ENCODE assay signal across 12 mouse cellular contexts in the genomic region with DNA sequence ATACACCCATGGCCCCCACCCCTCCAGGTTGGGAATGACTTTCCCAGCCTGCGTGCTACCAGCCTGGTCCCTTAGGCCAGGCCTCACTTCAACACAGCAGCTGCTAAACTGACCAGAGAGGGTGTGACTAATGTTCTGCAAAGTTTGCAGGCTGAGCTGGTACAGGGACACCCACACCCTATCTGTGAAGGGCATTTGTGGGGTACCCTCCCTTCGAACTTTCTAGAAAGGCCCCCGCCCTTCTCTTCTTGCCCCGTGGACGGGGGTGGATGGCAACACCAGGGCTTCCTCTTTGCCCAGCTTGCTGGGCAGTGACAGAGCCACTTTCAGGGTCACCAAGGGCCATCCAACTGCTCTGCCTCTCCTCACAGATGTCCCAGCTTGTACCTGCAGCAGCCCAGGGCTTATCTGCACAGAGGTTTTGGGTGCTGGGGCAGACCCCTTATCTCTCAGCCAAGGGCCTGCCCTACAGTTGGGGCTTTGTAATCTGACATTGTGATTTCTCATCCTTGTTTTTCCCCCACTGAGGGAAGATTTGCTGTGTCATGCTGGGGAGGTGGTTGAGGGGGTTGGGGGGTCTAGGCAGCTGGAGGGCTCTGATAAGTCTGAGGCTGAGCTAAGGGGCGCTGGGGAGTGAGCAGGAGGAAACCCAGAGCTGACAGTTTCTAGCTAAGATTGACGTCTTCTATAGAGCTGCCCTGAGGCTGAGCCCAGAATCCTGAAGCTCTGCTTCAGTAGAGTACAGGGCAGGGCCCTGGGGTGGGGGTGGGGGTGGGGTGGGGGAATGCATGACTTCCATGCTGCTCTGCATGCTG. TPM values are rescaled to one million over a fixed set of nuclear protein-coding genes. Genes with fewer than 3 reads are reported as not detected.
A peak's percentile ranks its signal among the peaks of the same experiment; 100 is the strongest.
DNase-seq lines count a peak whose midpoint lies in the region; ATAC-seq lines count a peak whose summit lies in the region.
"Had no signal": no experiment of that assay in that cellular context is flagged by ENCODE, and none has a peak within 500 bp of the region (broad histone marks: within the 10 kb centered on the region; RNA-seq: fewer than 3 reads in every experiment).

No protein-coding gene starts in this region.

- peak overlapping the region; percentile 63 for H3K27ac ChIP-seq in heart, embryonic 13.5 days (replicated peaks)
- no peak overlapping the region for H3K27ac ChIP-seq in intestine, embryonic 16.5 days (ENCODE audit: low read length)
- no peak overlapping the region for H3K27ac ChIP-seq in stomach, embryonic 16.5 days (ENCODE audit: low read length)
- H3K27ac ChIP-seq: forebrain, embryonic 15.5 days had no signal

- ATAC-seq in heart, embryonic 13.5 days (ENCODE audit: extremely low read depth, insufficient number of reproducible peaks, low FRiP score, low TSS enrichment): peak; percentile 73
- peak; percentile 64 for ATAC-seq in intestine, embryonic 16.5 days
- peak; percentile 30; the same call in 1 of the 2 replicates for ATAC-seq in stomach, embryonic 16.5 days (ENCODE audit: insufficient read depth, low FRiP score)
- ATAC-seq in cerebellum, adult (ENCODE audit: insufficient number of reproducible peaks, low FRiP score, low TSS enrichment): no peak
- ATAC-seq: forebrain, embryonic 15.5 days had no signal

- 59% methylated on average over 7 of the region's 7 CpGs for WGBS in heart, embryonic 13.5 days
- 73% methylated on average over 7 of the region's 7 CpGs for WGBS in intestine, embryonic 16.5 days
- 77% methylated on average over 7 of the region's 7 CpGs for WGBS in stomach, embryonic 16.5 days

- peak overlapping the region; percentile 12 for H3K4me2 ChIP-seq in heart, embryonic 13.5 days
- no peak overlapping the region for H3K4me2 ChIP-seq in intestine, embryonic 16.5 days (ENCODE audit: low read depth, low read length)
- H3K4me2 ChIP-seq in stomach, embryonic 16.5 days (ENCODE audit: low read depth, low read length): no peak overlapping the region
- H3K4me2 ChIP-seq: forebrain, embryonic 15.5 days had no signal

- no peaks in the 10 kb centered on the region for H3K36me3 ChIP-seq in heart, embryonic 13.5 days
- H3K36me3 ChIP-seq in intestine, embryonic 16.5 days (ENCODE audit: control insufficient read depth, insufficient read depth, low read length): no peaks in the 10 kb centered on the region
- no peaks in the 10 kb centered on the region for H3K36me3 ChIP-seq in stomach, embryonic 16.5 days (ENCODE audit: control insufficient read depth, insufficient read depth, low read length)
- H3K36me3 ChIP-seq: forebrain, embryonic 15.5 days had no signal

- DNase-seq in heart, postnatal 14 days: no peak
- peak; percentile 52 for DNase-seq in spleen, adult 12 weeks (ENCODE audit: low spot score)
- no peak for DNase-seq in spleen, adult 18-20 months
- DNase-seq in adrenal gland, adult 18-20 months (ENCODE audit: low spot score in 2 of 2): no peak
- DNase-seq: cerebellum, adult 8-10 months; heart, postnatal 4 days had no signal

- H3K4me1 ChIP-seq in heart, embryonic 13.5 days: peaks cover 46% of the 10 kb centered on the region
- H3K4me1 ChIP-seq in intestine, embryonic 16.5 days (ENCODE audit: control insufficient read depth, insufficient read depth, low read length): no peaks in the 10 kb centered on the region
- peaks cover 9% of the 10 kb centered on the region for H3K4me1 ChIP-seq in stomach, embryonic 16.5 days (ENCODE audit: control insufficient read depth, insufficient read depth, low read length)
- H3K4me1 ChIP-seq: forebrain, embryonic 15.5 days had no signal

- peaks cover 4% of the 10 kb centered on the region; the same call in 1 of the 2 replicates for H3K27me3 ChIP-seq in heart, embryonic 13.5 days (replicated peaks)
- H3K27me3 ChIP-seq in intestine, embryonic 16.5 days (replicated peaks; ENCODE audit: control insufficient read depth, insufficient read depth, low read length): no peaks in the 10 kb centered on the region
- H3K27me3 ChIP-seq in stomach, embryonic 16.5 days (ENCODE audit: control insufficient read depth, insufficient read depth, low read length): no peaks in the 10 kb centered on the region
- H3K27me3 ChIP-seq: forebrain, embryonic 15.5 days had no signal

- intact Hi-C loops in heart, postnatal 14 days (cut with DNase I): no loop called here

- H3K9ac ChIP-seq in heart, embryonic 13.5 days: peak overlapping the region; percentile 42
- no peak overlapping the region for H3K9ac ChIP-seq in intestine, embryonic 16.5 days (ENCODE audit: low read depth, low read length)
- no peak overlapping the region for H3K9ac ChIP-seq in stomach, embryonic 16.5 days (ENCODE audit: low read length)
- H3K9ac ChIP-seq: forebrain, embryonic 15.5 days had no signal

- peaks cover 3% of the 10 kb centered on the region; the same call in 1 of the 2 replicates for H3K9me3 ChIP-seq in heart, embryonic 13.5 days
- no peaks in the 10 kb centered on the region for H3K9me3 ChIP-seq in intestine, embryonic 16.5 days (ENCODE audit: control insufficient read depth, low read length)
- no peaks in the 10 kb centered on the region for H3K9me3 ChIP-seq in stomach, embryonic 16.5 days (replicated peaks; ENCODE audit: control insufficient read depth, low read length)
- H3K9me3 ChIP-seq: forebrain, embryonic 15.5 days had no signal

- H3K4me3 ChIP-seq in heart, embryonic 13.5 days: no peak overlapping the region
- no peak overlapping the region for H3K4me3 ChIP-seq in intestine, embryonic 16.5 days (ENCODE audit: low read length)
- no peak overlapping the region for H3K4me3 ChIP-seq in stomach, embryonic 16.5 days (replicated peaks; ENCODE audit: low read length)
- H3K4me3 ChIP-seq: forebrain, embryonic 15.5 days had no signal

RNA-seq across cellular contexts. Expression of a gene that starts 14.4 kb away (rescaled TPM):
- polyA plus RNA-seq in heart, embryonic 13.5 days (2015; fragmentation: Nextera tagmentation; extraction: Ambion mirVana): 29.8 and 30.9 TPM in 2 replicates
- total RNA-seq in heart, postnatal 14 days (2021): 10 to 100 TPM in 1 of 2 experiments, 1 to 10 TPM in 1; 9.8 to 10.9 TPM
- polyA plus RNA-seq in intestine, embryonic 16.5 days (2015; fragmentation: Nextera tagmentation; extraction: Ambion mirVana): 27.5 and 32.2 TPM in 2 replicates
- 37.2 and 38.2 TPM in 2 replicates for polyA plus RNA-seq in stomach, embryonic 16.5 days (2015; fragmentation: Nextera tagmentation; extraction: Ambion mirVana)
- total RNA-seq in adrenal gland, adult 18-20 months (2021): 10 to 100 TPM; 15.2 to 17.2 TPM

RNA-seq across cellular contexts. Expression of a gene that starts 23.8 kb away (rescaled TPM):
- polyA plus RNA-seq in heart, embryonic 13.5 days (2015; fragmentation: Nextera tagmentation; extraction: Ambion mirVana): 2.8 and 4.7 TPM in 2 replicates
- total RNA-seq in heart, postnatal 14 days (2021): not detected
- 1.1 and 2.5 TPM in 2 replicates for polyA plus RNA-seq in intestine, embryonic 16.5 days (2015; fragmentation: Nextera tagmentation; extraction: Ambion mirVana)
- 4.3 and 6.5 TPM in 2 replicates for polyA plus RNA-seq in stomach, embryonic 16.5 days (2015; fragmentation: Nextera tagmentation; extraction: Ambion mirVana)
- total RNA-seq in adrenal gland, adult 18-20 months (2021): not detected
- total RNA-seq: heart, postnatal 4 days; left cerebral cortex, adult 18-20 months had no signal
- polyA plus RNA-seq: forebrain, embryonic 15.5 days had no signal

RNA-seq across cellular contexts. Expression of a gene that starts 34.7 kb away (rescaled TPM):
- 0.31 TPM in 1 of 2 replicates, not detected in the other for polyA plus RNA-seq in heart, embryonic 13.5 days (2015; fragmentation: Nextera tagmentation; extraction: Ambion mirVana)
- not detected for total RNA-seq in heart, postnatal 14 days (2021)
- polyA plus RNA-seq in intestine, embryonic 16.5 days (2015; fragmentation: Nextera tagmentation; extraction: Ambion mirVana): 383 and 542 TPM in 2 replicates
- polyA plus RNA-seq in stomach, embryonic 16.5 days (2015; fragmentation: Nextera tagmentation; extraction: Ambion mirVana): 562 and 718 TPM in 2 replicates
- total RNA-seq in adrenal gland, adult 18-20 months (2021): not detected
- total RNA-seq: heart, postnatal 4 days; left cerebral cortex, adult 18-20 months had no signal

RNA-seq across cellular contexts. Expression of a gene that starts 43.1 kb away (rescaled TPM):
- polyA plus RNA-seq in heart, embryonic 13.5 days (2015; fragmentation: Nextera tagmentation; extraction: Ambion mirVana): 16.2 and 16.4 TPM in 2 replicates
- total RNA-seq in heart, postnatal 14 days (2021): 10 to 100 TPM; 19.4 to 20.4 TPM
- polyA plus RNA-seq in intestine, embryonic 16.5 days (2015; fragmentation: Nextera tagmentation; extraction: Ambion mirVana): 12.6 and 13.8 TPM in 2 replicates
- 16.5 and 18.8 TPM in 2 replicates for polyA plus RNA-seq in stomach, embryonic 16.5 days (2015; fragmentation: Nextera tagmentation; extraction: Ambion mirVana)
- 10 to 100 TPM; 18.5 to 21.3 TPM for total RNA-seq in adrenal gland, adult 18-20 months (2021)

Comparison
In these comparisons a context has a peak if more than half of its experiments do, and no peak if none do; other contexts are left out.
1. RNA of a gene that starts 34.7 kb away (polyA plus RNA-seq): 562 to 718 TPM in stomach, embryonic 16.5 days and 383 to 542 TPM in intestine, embryonic 16.5 days; 0.31 TPM in heart, embryonic 13.5 days; every median in the first group is over 100 times any median in the second.